Mouse (Mus musculus) liver, adult 2 months (tissue): ENCODE results near the gene Grxcr1. TPM values are rescaled to one million over a fixed set of nuclear protein-coding genes. Genes with fewer than 3 reads are reported as not detected.

Source experiments
- DNase-seq: peaks from one replicate; pipeline ENCODE4 v3.0.0-alpha.2; 2011; ENCODE audit warnings: low read depth, low spot score; ENCODE audit errors: extremely low read depth
- H3K27ac ChIP-seq: fragments of 200-500 bp; replicated peaks from 2 replicates; pipeline ENCODE4 v1.5.1; 2012; ENCODE audit warnings: low read depth, mild to moderate bottlenecking, control low read depth, inconsistent platforms, low read length; ENCODE audit not compliant: insufficient read depth
- H3K27me3 ChIP-seq: fragments of 200-500 bp; 2 replicates; pipeline ENCODE4 v1.6.1; 2012; ENCODE audit warnings: mild to moderate bottlenecking, moderate library complexity, low read length, inconsistent platforms; ENCODE audit not compliant: control insufficient read depth, insufficient read depth
- H3K36me3 ChIP-seq: fragments of 200-500 bp; 2 replicates; pipeline ENCODE4 v1.6.1; 2012; ENCODE audit warnings: low read length, inconsistent platforms; ENCODE audit not compliant: control insufficient read depth, insufficient read depth
- H3K4me1 ChIP-seq: fragments of 200-500 bp; 2 replicates; pipeline ENCODE4 v1.6.1; 2011; ENCODE audit warnings: low read length; ENCODE audit not compliant: control insufficient read depth, insufficient read depth
- H3K4me3 ChIP-seq: fragments of 200-500 bp; 2 replicates; pipeline ENCODE4 v1.5.1; 2011; ENCODE audit warnings: low read depth, mild to moderate bottlenecking, control low read depth, low read length, moderate library complexity; ENCODE audit not compliant: insufficient read depth
- H3K79me2 ChIP-seq: fragments of 200-500 bp; 2 replicates; pipeline ENCODE4 v1.6.1; 2012; ENCODE audit warnings: inconsistent platforms, mild to moderate bottlenecking, low read length, moderate library complexity; ENCODE audit not compliant: control insufficient read depth, insufficient read depth
- H3K9ac ChIP-seq: fragments of 200-500 bp; 2 replicates; pipeline ENCODE4 v1.6.1; 2012; ENCODE audit warnings: low read depth, mild to moderate bottlenecking, control low read depth, inconsistent platforms, low read length
- CTCF ChIP-seq: fragments of 200-500 bp; IDR thresholded peaks from 2 replicates; pipeline ENCODE4 v1.5.1; 2011; ENCODE audit warnings: low read depth, low read length, control low read depth
- POLR2A ChIP-seq: fragments of 200-500 bp; IDR thresholded peaks from 2 replicates; pipeline ENCODE4 v1.6.1; 2011; ENCODE audit warnings: low read length, control low read depth; ENCODE audit not compliant: insufficient read depth; ENCODE audit errors: extremely low read depth
- whole genome bisulfite sequencing: fragments of 180-500 bp; shearing (Covaris S2); methylation state at CpG from one replicate; pipeline ENCODE4 v1.1.7; 2018; 5-methylcytosine and 5-hydroxymethylcytosine counted together
- polyA plus RNA-seq: library from polyadenylated mRNA; depleted of rRNA; stranded (reverse); fragments of >200 nt; gene quantifications from 2 replicates; pipeline ENCODE4 v1.2.3, GENCODE M21; 2012; rRNA removed
- total RNA-seq: library from RNA; depleted of rRNA; stranded (reverse); fragments of >200 nt; gene quantifications from 2 replicates; pipeline ENCODE4 v1.2.3, GENCODE M21; 2014; rRNA removed

The Grxcr1 gene
- total and polyA plus RNA-seq, 2 experiments, result not detected

GRCm38 (mm10) chr5:68165954-68166353 lies 134.3 kb downstream of the Grxcr1 start:
- TF ChIP-seq POLR2A (no peak), CTCF (no peak)
- WGBS, result 75% methylated on average over 7 of the region's 7 CpGs
- no peaks in the 10 kb centered on the region for H3K36me3 ChIP-seq

More at GRCm38 (mm10) chr5:68165954-68166353, 134.3 kb downstream of the Grxcr1 start:
- Histone ChIP-seq H3K9ac (no peak overlapping the region), H3K4me3 (no peak overlapping the region), H3K79me2 (no peaks in the 10 kb centered on the region), H3K27ac (no peak overlapping the region), H3K4me1 (no peaks in the 10 kb centered on the region), H3K27me3 (no peaks in the 10 kb centered on the region)
- DNase-seq, result no peak

Other genes with a start within 250 kb of the Grxcr1 start
- gene Atp8a1, start 184.4 kb upstream of the Grxcr1 start, total RNA-seq, result 5.1 and 6.3 TPM in 2 replicates
- 1.7 and 3.8 TPM in 2 replicates for gene Atp8a1, start 184.4 kb upstream of the Grxcr1 start, polyA plus RNA-seq
- gene Gm5108, start 90.2 kb upstream of the Grxcr1 start, total RNA-seq, result not detected in 2 replicates
- not detected in 2 replicates for gene Gm5108, start 90.2 kb upstream of the Grxcr1 start, polyA plus RNA-seq
- not detected in 2 replicates for gene Gm21905, start 85.4 kb upstream of the Grxcr1 start, total RNA-seq
- gene Gm21905, start 85.4 kb upstream of the Grxcr1 start, polyA plus RNA-seq, result not detected in 2 replicates